Mouse (Mus musculus): ENCODE data around the gene Mfap1a.

DNA sequence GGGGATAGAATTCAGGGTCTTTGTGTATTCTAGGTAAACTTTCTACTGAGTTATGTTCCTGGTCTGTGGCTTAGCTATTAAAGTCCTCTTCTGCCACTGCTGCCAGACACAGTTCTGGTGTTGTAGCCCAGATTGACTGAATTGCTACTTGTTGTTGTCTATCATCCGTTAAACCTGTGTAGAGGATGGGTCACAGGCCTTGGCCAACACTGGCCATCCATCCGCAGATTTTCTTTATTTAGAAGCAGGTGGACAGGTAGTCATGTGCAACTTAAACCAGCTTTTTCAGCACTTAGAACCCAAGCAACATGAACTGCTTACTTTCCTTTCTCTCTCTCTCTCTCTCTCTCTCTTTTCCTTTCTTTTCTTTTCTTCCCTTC, 1.5 kb upstream of the Mfap1a start:
- TF ChIP-seq POLR2A (IDR thresholded peaks at IDR 0.05; ENCODE audit: borderline replicate concordance, control insufficient read depth, low read depth, low read length) = no peak
- TF ChIP-seq CTCF (IDR thresholded peaks at IDR 0.05; ENCODE audit: control insufficient read depth, insufficient read depth, low read length) = no peak
